In the genomic region with DNA sequence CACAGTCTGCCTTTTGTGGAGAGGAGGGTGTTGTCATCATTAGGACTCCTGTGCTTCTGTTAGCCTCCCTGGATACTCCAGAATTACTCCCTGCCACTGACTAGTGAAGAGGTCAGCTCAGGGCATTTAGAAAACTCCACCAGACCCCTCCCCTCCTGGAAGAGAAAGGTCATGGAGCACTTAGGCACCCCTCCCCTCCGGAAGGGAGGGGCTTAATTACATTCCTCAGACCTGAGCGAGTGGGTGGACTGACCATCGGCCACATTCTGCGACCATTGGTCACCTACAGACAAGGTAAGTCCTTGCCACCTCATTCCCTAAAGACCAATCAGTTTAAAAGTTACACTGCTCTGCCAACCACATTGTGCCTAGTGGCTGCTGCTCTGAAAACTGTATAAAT, we compare ENCODE assay signal across 33 mouse cellular contexts. TPM values are rescaled to one million over a fixed set of nuclear protein-coding genes. Genes with fewer than 3 reads are reported as not detected.
DNase-seq lines count a peak whose midpoint lies in the region; ATAC-seq and TF ChIP-seq lines count a peak whose summit lies in the region.
"Had no signal": no experiment of that assay in that cellular context is flagged by ENCODE, and none has a peak within 500 bp of the region (broad histone marks: within the 10 kb centered on the region; RNA-seq: fewer than 3 reads in every experiment).

No protein-coding gene starts in this region.

- in situ Hi-C loops in ES-E14 (cut with MboI; ENCODE audit: low sequenced_read_pairs in 2 of 2, unreplicated experiment in 2 of 2), result no loop called here

- H3K27me3 ChIP-seq in ES-Bruce4 (ENCODE audit: control insufficient read depth, insufficient read depth, low read length, poor library complexity, severe bottlenecking), result no peaks in the 10 kb centered on the region
- H3K27me3 ChIP-seq in heart, embryonic 11.5 days (ENCODE audit: control insufficient read depth, insufficient read depth, low read length), result 0 out of 2 replicates have a peak, but pooled peaks cover 4% of the 10 kb centered on the region
- 0 out of 2 replicates have a peak, but pooled peaks cover 5% of the 10 kb centered on the region for H3K27me3 ChIP-seq in forebrain, embryonic 10.5 days (ENCODE audit: poor library complexity, severe bottlenecking)
- H3K27me3 ChIP-seq: forebrain, embryonic 15.5 days; hindbrain, embryonic 12.5 days; hindbrain, embryonic 15.5 days; Patski had no signal

- H3K27ac ChIP-seq in ES-Bruce4 (ENCODE audit: insufficient read depth, low read length), result peak overlapping the region; percentile 69
- H3K27ac ChIP-seq in ES-E14 (ENCODE audit: insufficient read depth, low read depth, low read length, poor library complexity, severe bottlenecking), result peak overlapping the region; percentile 59; the same call in 1 of the 2 replicates
- no peak overlapping the region for H3K27ac ChIP-seq in heart, embryonic 11.5 days (ENCODE audit: low read depth, low read length)
- no peak overlapping the region for H3K27ac ChIP-seq in forebrain, embryonic 10.5 days
- H3K27ac ChIP-seq: forebrain, embryonic 15.5 days; heart, adult 2 months; heart, embryonic 10.5 days; hindbrain, embryonic 12.5 days; hindbrain, embryonic 15.5 days had no signal

- H3K4me1 ChIP-seq in ES-Bruce4 (ENCODE audit: control insufficient read depth, insufficient read depth, low read length) (peaks cover 1% of the 10 kb centered on the region), ES-E14 (ENCODE audit: control insufficient read depth in 2 of 2, insufficient read depth in 2 of 2, low read length in 2 of 2, poor library complexity in 1 of 2) (peaks cover 6 to 16% of the 10 kb centered on the region in 2 experiments)
- H3K4me1 ChIP-seq in heart, embryonic 11.5 days (ENCODE audit: control insufficient read depth, insufficient read depth, low read length), result peaks cover 4% of the 10 kb centered on the region; the same call in 1 of the 2 replicates
- H3K4me1 ChIP-seq in forebrain, embryonic 10.5 days, result peaks cover 17% of the 10 kb centered on the region
- H3K4me1 ChIP-seq: hindbrain, embryonic 12.5 days had no signal

- TF ChIP-seq POLR2A in ES-Bruce4 (IDR thresholded peaks at IDR 0.05; ENCODE audit: insufficient read depth, low read length), result no peak

- H3K36me3 ChIP-seq in ES-Bruce4 (ENCODE audit: control insufficient read depth, insufficient read depth, low read length, poor library complexity, severe bottlenecking) (no peaks in the 10 kb centered on the region), ES-E14 (ENCODE audit: control insufficient read depth, insufficient read depth, low read length, poor library complexity, severe bottlenecking) (no peaks in the 10 kb centered on the region)
- H3K36me3 ChIP-seq in heart, embryonic 11.5 days (ENCODE audit: control insufficient read depth, insufficient read depth, low read length), result no peaks in the 10 kb centered on the region
- no peaks in the 10 kb centered on the region for H3K36me3 ChIP-seq in forebrain, embryonic 10.5 days (replicated peaks)
- H3K36me3 ChIP-seq: forebrain, embryonic 15.5 days; heart, embryonic 10.5 days; hindbrain, embryonic 12.5 days; hindbrain, embryonic 15.5 days had no signal

- TF ChIP-seq EP300 in ES-Bruce4 (IDR thresholded peaks at IDR 0.05; ENCODE audit: insufficient read depth, low read depth, low read length), result 0 out of 2 replicates have a peak, but pooled peaks have one; percentile 26

- H3K9ac ChIP-seq in ES-Bruce4 (ENCODE audit: low read depth, poor library complexity, severe bottlenecking), result 0 out of 2 replicates have a peak overlapping the region, but pooled peaks have one; percentile 48
- H3K9ac ChIP-seq in ES-E14 (ENCODE audit: insufficient read depth, low read depth, low read length, poor library complexity, severe bottlenecking), result peak overlapping the region; percentile 18; the same call in 1 of the 2 replicates
- H3K9ac ChIP-seq in heart, embryonic 11.5 days (ENCODE audit: low read depth, low read length), result no peak overlapping the region
- H3K9ac ChIP-seq: forebrain, embryonic 15.5 days; hindbrain, embryonic 12.5 days; hindbrain, embryonic 15.5 days had no signal

- 58% methylated on average over 4 of the region's 4 CpGs for WGBS in heart, embryonic 11.5 days (ENCODE audit: insufficient replicate concordance)
- WGBS in forebrain, embryonic 10.5 days, result 57% methylated on average over 4 of the region's 4 CpGs

- no peak for ATAC-seq in heart, embryonic 11.5 days (replicated peaks; ENCODE audit: insufficient number of reproducible peaks, low FRiP score, low TSS enrichment)
- ATAC-seq: activated CD4-positive, CD25-positive, alpha-beta regulatory T cell, adult 4 months; CD4-positive, CD25-positive, alpha-beta regulatory T cell, adult 4 months; forebrain, embryonic 15.5 days; intestine, postnatal 0 days; Patski had no signal

- no peak overlapping the region for H3K4me2 ChIP-seq in heart, embryonic 11.5 days
- H3K4me2 ChIP-seq: forebrain, embryonic 15.5 days; hindbrain, embryonic 12.5 days; hindbrain, embryonic 15.5 days had no signal

- TF ChIP-seq CTCF in ES-Bruce4 (IDR thresholded peaks at IDR 0.05; ENCODE audit: low read depth, low read length), result no peak

- DNase-seq in ES-E14 (ENCODE audit: low read depth, low spot score) (no peak), ZHBTc4 (ENCODE audit: low read depth, low spot score) (peak; percentile 77)
- DNase-seq in left cerebral cortex, adult 8-10 months (ENCODE audit: low spot score in 2 of 2), result no peak
- DNase-seq in forebrain, embryonic 10.5 days (ENCODE audit: extremely low spot score, low spot score), result no peak
- DNase-seq: adrenal gland, adult 8-10 months; adrenal gland, postnatal 25 days; cerebellum, adult 18-20 months; cerebellum, adult 9-10 months; cerebellum, postnatal 14 days; gastrocnemius, postnatal 36 days; heart, adult 2 months had no signal

- H3K4me3 ChIP-seq in ES-Bruce4 (ENCODE audit: low read depth, low read length) (peak overlapping the region; percentile 36), ES-E14 (ENCODE audit: insufficient read depth in 1 of 2, low read depth in 1 of 2, low read length in 2 of 2, poor library complexity in 1 of 2, severe bottlenecking in 1 of 2) (peak overlapping the region; percentile 28 to 32)
- H3K4me3 ChIP-seq in heart, embryonic 11.5 days (ENCODE audit: low read depth, low read length), result no peak overlapping the region
- H3K4me3 ChIP-seq in forebrain, embryonic 10.5 days, result no peak overlapping the region
- H3K4me3 ChIP-seq: forebrain, embryonic 15.5 days; heart, adult 2 months; heart, embryonic 10.5 days; hindbrain, embryonic 12.5 days; hindbrain, embryonic 15.5 days had no signal

- no peaks in the 10 kb centered on the region for H3K9me3 ChIP-seq in ES-Bruce4 (replicated peaks; ENCODE audit: control insufficient read depth, insufficient read depth, low read length, poor library complexity, severe bottlenecking)
- no peaks in the 10 kb centered on the region for H3K9me3 ChIP-seq in ES-E14 (ENCODE audit: control insufficient read depth, insufficient read depth, low read depth, low read length)
- no peaks in the 10 kb centered on the region for H3K9me3 ChIP-seq in heart, embryonic 11.5 days (replicated peaks; ENCODE audit: control insufficient read depth, low read length)
- H3K9me3 ChIP-seq in forebrain, embryonic 10.5 days, result no peaks in the 10 kb centered on the region
- H3K9me3 ChIP-seq: forebrain, embryonic 15.5 days; heart, embryonic 10.5 days; hindbrain, embryonic 12.5 days; hindbrain, embryonic 15.5 days had no signal

TF ChIP-seq in ES-E14, 5 proteins besides CTCF, POLR2A, EP300 and RAD21:
- TF ChIP-seq ZNF384 (IDR thresholded peaks at IDR 0.05; ENCODE audit: low read depth, low read length) (no peak), HCFC1 (IDR thresholded peaks at IDR 0.05; ENCODE audit: borderline replicate concordance, insufficient read depth, low read length) (no peak), CHD2 (IDR thresholded peaks at IDR 0.05; ENCODE audit: low read depth, low read length) (no peak), MAFK (IDR thresholded peaks at IDR 0.05; ENCODE audit: insufficient read depth, low read depth, low read length) (no peak), ZC3H11A (IDR thresholded peaks at IDR 0.05; ENCODE audit: borderline replicate concordance, low read depth, low read length) (no peak)

RNA-seq across cellular contexts. Expression of a gene that starts 3.7 kb away (rescaled TPM):
- 54.9 and 58.3 TPM in 2 replicates for polyA plus RNA-seq in ES-Bruce4 (2011; ENCODE audit: insufficient read depth, insufficient read length, low read depth, missing spikeins)
- total RNA-seq in ES-E14 (2012; rRNA removed), result 93.8 and 132 TPM in 2 replicates
- polyA plus RNA-seq in heart, embryonic 11.5 days (2014; fragmentation: Nextera tagmentation; extraction: Ambion mirVana), result 64.8 and 68.7 TPM in 2 replicates
- total RNA-seq in left cerebral cortex, adult 8-10 months (2022), result 10 to 100 TPM; 15.1 to 32.6 (median 20.4) TPM
- 142 and 154 TPM in 2 replicates for polyA plus RNA-seq in forebrain, embryonic 10.5 days (2016; fragmentation: Nextera tagmentation; extraction: Ambion mirVana)

RNA-seq across cellular contexts. Expression of a gene that starts 14.6 kb away (rescaled TPM):
- polyA plus RNA-seq in ES-Bruce4 (2011; ENCODE audit: insufficient read depth, insufficient read length, low read depth, missing spikeins), result not detected in 2 replicates
- total RNA-seq in ES-E14 (2012; rRNA removed), result not detected in 2 replicates
- not detected in 2 replicates for polyA plus RNA-seq in heart, embryonic 11.5 days (2014; fragmentation: Nextera tagmentation; extraction: Ambion mirVana)
- not detected for total RNA-seq in left cerebral cortex, adult 8-10 months (2022)
- not detected in 2 replicates for polyA plus RNA-seq in forebrain, embryonic 10.5 days (2016; fragmentation: Nextera tagmentation; extraction: Ambion mirVana)
- total RNA-seq: adrenal gland, adult 8-10 months; adrenal gland, postnatal 25 days; gastrocnemius, adult 8-10 months; gastrocnemius, postnatal 36 days; granulocyte monocyte progenitor cell, adult 5-6 weeks; heart, adult 2 months; heart, postnatal 25 days; hematopoietic stem cell, adult 5-6 weeks had no signal
- polyA plus RNA-seq: brain, embryonic 14.5 days; C2C12; CD4-positive, CD25-positive, alpha-beta regulatory T cell, adult 4 months; embryonic facial prominence, embryonic 11.5 days; embryonic facial prominence, embryonic 14.5 days; forebrain, embryonic 11.5 days; forebrain, embryonic 15.5 days; heart, adult 2 months; heart, embryonic 10.5 days; heart, embryonic 14.5 days; heart, postnatal 0 days; hindbrain, embryonic 12.5 days; hindbrain, embryonic 15.5 days; intestine, embryonic 14.5 days; intestine, postnatal 0 days; Patski had no signal

RNA-seq across cellular contexts. Expression of a gene that starts 30.8 kb away (rescaled TPM):
- 0.40 and 1.1 TPM in 2 replicates for polyA plus RNA-seq in ES-Bruce4 (2011; ENCODE audit: insufficient read depth, insufficient read length, low read depth, missing spikeins)
- 2.2 and 3.4 TPM in 2 replicates for total RNA-seq in ES-E14 (2012; rRNA removed)
- not detected in 2 replicates for polyA plus RNA-seq in heart, embryonic 11.5 days (2014; fragmentation: Nextera tagmentation; extraction: Ambion mirVana)
- under 1 TPM; 0.11 to 0.23 (median 0.14) TPM for total RNA-seq in left cerebral cortex, adult 8-10 months (2022)
- polyA plus RNA-seq in forebrain, embryonic 10.5 days (2016; fragmentation: Nextera tagmentation; extraction: Ambion mirVana), result 0.04 and 0.05 TPM in 2 replicates
- total RNA-seq: adrenal gland, adult 8-10 months; adrenal gland, postnatal 25 days; gastrocnemius, adult 8-10 months; gastrocnemius, postnatal 36 days; granulocyte monocyte progenitor cell, adult 5-6 weeks; heart, adult 2 months; heart, postnatal 25 days; hematopoietic stem cell, adult 5-6 weeks had no signal
- polyA plus RNA-seq: activated CD4-positive, CD25-positive, alpha-beta regulatory T cell, adult 4 months; C2C12; CD4-positive, CD25-positive, alpha-beta regulatory T cell, adult 4 months; embryonic facial prominence, embryonic 11.5 days; forebrain, embryonic 11.5 days; heart, embryonic 14.5 days; heart, postnatal 0 days; hindbrain, embryonic 15.5 days; intestine, postnatal 0 days had no signal

RNA-seq across cellular contexts. Expression of a gene that starts 32.8 kb away (rescaled TPM):
- 0.37 TPM in 1 of 2 replicates, not detected in the other for polyA plus RNA-seq in ES-Bruce4 (2011; ENCODE audit: insufficient read depth, insufficient read length, low read depth, missing spikeins)
- 1.3 and 2.8 TPM in 2 replicates for total RNA-seq in ES-E14 (2012; rRNA removed)
- polyA plus RNA-seq in heart, embryonic 11.5 days (2014; fragmentation: Nextera tagmentation; extraction: Ambion mirVana), result not detected in 2 replicates
- total RNA-seq in left cerebral cortex, adult 8-10 months (2022), result under 1 TPM in 2 of 4 experiments, not detected in 2; 0.07 to 0.17 TPM
- 0.04 TPM in 1 of 2 replicates, not detected in the other for polyA plus RNA-seq in forebrain, embryonic 10.5 days (2016; fragmentation: Nextera tagmentation; extraction: Ambion mirVana)
- total RNA-seq: adrenal gland, adult 8-10 months; adrenal gland, postnatal 25 days; gastrocnemius, adult 8-10 months; gastrocnemius, postnatal 36 days; granulocyte monocyte progenitor cell, adult 5-6 weeks; heart, adult 2 months; heart, postnatal 25 days; hematopoietic stem cell, adult 5-6 weeks had no signal
- polyA plus RNA-seq: activated CD4-positive, CD25-positive, alpha-beta regulatory T cell, adult 4 months; C2C12; CD4-positive, CD25-positive, alpha-beta regulatory T cell, adult 4 months; embryonic facial prominence, embryonic 11.5 days; forebrain, embryonic 11.5 days; forebrain, embryonic 15.5 days; heart, embryonic 10.5 days; heart, embryonic 14.5 days; heart, postnatal 0 days; hindbrain, embryonic 12.5 days; hindbrain, embryonic 15.5 days; intestine, embryonic 14.5 days; intestine, postnatal 0 days; Patski had no signal

RNA-seq across cellular contexts. Expression of a gene that starts 52.2 kb away (rescaled TPM):
- polyA plus RNA-seq in ES-Bruce4 (2011; ENCODE audit: insufficient read depth, insufficient read length, low read depth, missing spikeins), result not detected in 2 replicates
- total RNA-seq in ES-E14 (2012; rRNA removed), result 0.18 and 0.48 TPM in 2 replicates
- polyA plus RNA-seq in heart, embryonic 11.5 days (2014; fragmentation: Nextera tagmentation; extraction: Ambion mirVana), result not detected in 2 replicates
- total RNA-seq in left cerebral cortex, adult 8-10 months (2022), result not detected
- polyA plus RNA-seq in forebrain, embryonic 10.5 days (2016; fragmentation: Nextera tagmentation; extraction: Ambion mirVana), result not detected in 2 replicates
- total RNA-seq: adrenal gland, adult 8-10 months; adrenal gland, postnatal 25 days; gastrocnemius, adult 8-10 months; gastrocnemius, postnatal 36 days; granulocyte monocyte progenitor cell, adult 5-6 weeks; heart, adult 2 months; heart, postnatal 25 days; hematopoietic stem cell, adult 5-6 weeks had no signal
- polyA plus RNA-seq: activated CD4-positive, CD25-positive, alpha-beta regulatory T cell, adult 4 months; C2C12; CD4-positive, CD25-positive, alpha-beta regulatory T cell, adult 4 months; embryonic facial prominence, embryonic 11.5 days; embryonic facial prominence, embryonic 14.5 days; forebrain, embryonic 11.5 days; forebrain, embryonic 15.5 days; heart, embryonic 10.5 days; heart, embryonic 14.5 days; heart, postnatal 0 days; hindbrain, embryonic 12.5 days; hindbrain, embryonic 15.5 days; intestine, embryonic 14.5 days; intestine, postnatal 0 days; Patski had no signal

Comparison
In these comparisons a context has a peak if more than half of its experiments do, and no peak if none do; other contexts are left out.
1. H3K27ac ChIP-seq: peak in ES-Bruce4 (single experiment) and ES-E14 (single experiment); none in heart, embryonic 11.5 days (single experiment) and forebrain, embryonic 10.5 days (single experiment).
2. H3K4me3 ChIP-seq: peak in ES-Bruce4 (single experiment) and ES-E14 (2 of 2); none in heart, embryonic 11.5 days (single experiment) and forebrain, embryonic 10.5 days (single experiment).